ENCODE assay signal across 8 mouse cellular contexts in genomic region chr8:4516162-4516561, GRCm38 (mm10). TPM values are rescaled to one million over a fixed set of nuclear protein-coding genes. Genes with fewer than 3 reads are reported as not detected.
DNase-seq lines count a peak whose midpoint lies in the region; ATAC-seq lines count a peak whose summit lies in the region.
"Had no signal": no experiment of that assay in that cellular context is flagged by ENCODE, and none has a peak within 500 bp of the region (broad histone marks: within the 10 kb centered on the region; RNA-seq: fewer than 3 reads in every experiment).

No protein-coding gene starts in this region.

- H3K36me3 ChIP-seq in intestine, embryonic 14.5 days (ENCODE audit: control insufficient read depth, insufficient read depth, low read length), result peaks cover 35% of the 10 kb centered on the region

- H3K9me3 ChIP-seq in intestine, embryonic 14.5 days (ENCODE audit: control insufficient read depth, low read length), result no peaks in the 10 kb centered on the region

- DNase-seq in ovary, postnatal 14 days (ENCODE audit: low spot score), result peak; percentile 27
- no peak for DNase-seq in ovary, postnatal 10 days (ENCODE audit: low spot score)
- peak; percentile 59 for DNase-seq in ZHBTc4 (ENCODE audit: low read depth, low spot score)
- peak; percentile 71 to 74 for DNase-seq in cerebellum, postnatal 14 days
- peak; percentile 64 for DNase-seq in intestine, embryonic 14.5 days (ENCODE audit: low spot score)
- DNase-seq in lung, adult 18-20 months, result peak; percentile 32 to 51
- DNase-seq in right cerebral cortex, postnatal 14 days, result peak; percentile 54

- ATAC-seq in intestine, embryonic 14.5 days (replicated peaks; ENCODE audit: low FRiP score, low TSS enrichment, low read depth), result peak; percentile 32; the same call in 1 of the 2 replicates

- H3K9ac ChIP-seq in intestine, embryonic 14.5 days (ENCODE audit: low read length), result no peak overlapping the region

- H3K27ac ChIP-seq in intestine, embryonic 14.5 days (ENCODE audit: low read depth), result no peak overlapping the region

- no peak overlapping the region for H3K4me3 ChIP-seq in intestine, embryonic 14.5 days (ENCODE audit: low read depth, low read length)
- H3K4me3 ChIP-seq: myocyte had no signal

- H3K4me2 ChIP-seq in intestine, embryonic 14.5 days (ENCODE audit: low read length), result no peak overlapping the region

- WGBS in intestine, embryonic 14.5 days, result 75% methylated on average over 2 of the region's 2 CpGs

- peaks cover 16% of the 10 kb centered on the region for H3K4me1 ChIP-seq in intestine, embryonic 14.5 days (replicated peaks; ENCODE audit: control insufficient read depth, insufficient read depth, low read length)

- no peaks in the 10 kb centered on the region for H3K27me3 ChIP-seq in intestine, embryonic 14.5 days (replicated peaks; ENCODE audit: control insufficient read depth, insufficient read depth, low read length)

RNA-seq across cellular contexts. Expression of gene Cers4, which starts 23.3 kb away (rescaled TPM):
- polyA plus RNA-seq in intestine, embryonic 14.5 days (2014; fragmentation: Nextera tagmentation; extraction: Ambion mirVana), result 25.0 and 27.3 TPM in 2 replicates
